Mouse (Mus musculus): ENCODE data around the gene Pde4dip. TPM values are rescaled to one million over a fixed set of nuclear protein-coding genes. Genes with fewer than 3 reads are reported as not detected.

Pde4dip gene
- polyA plus RNA-seq, 1 experiment from 2014 or later: 33.2 TPM

DNA sequence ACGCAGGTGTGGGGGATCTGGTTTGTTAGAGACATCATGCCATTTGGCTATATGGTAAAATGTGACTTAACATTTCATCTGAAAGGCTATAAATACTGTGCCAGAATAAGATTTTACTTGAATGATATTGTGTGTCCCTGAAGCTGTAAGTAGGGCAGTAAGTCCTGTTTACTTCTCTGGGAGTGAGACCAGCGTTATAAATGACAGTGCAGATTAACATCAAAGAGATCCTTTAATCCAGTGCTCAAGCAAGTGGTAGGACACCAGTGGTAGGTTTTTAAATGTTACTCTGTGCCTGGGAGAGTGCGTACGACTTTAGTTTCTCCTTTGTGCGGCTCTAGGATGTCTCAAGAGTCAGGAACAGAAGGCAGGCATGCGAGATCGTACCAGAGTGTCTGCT, 22.6 kb upstream of the Pde4dip start:
- Histone ChIP-seq H3K9me3 (ENCODE audit: control insufficient read depth, low read length) (no peaks in the 10 kb centered on the region), H3K27me3 (replicated peaks; ENCODE audit: control insufficient read depth, insufficient read depth, low read length) (no peaks in the 10 kb centered on the region), H3K4me3 (ENCODE audit: low read depth, low read length) (no peak overlapping the region), H3K9ac (ENCODE audit: low read length) (no peak overlapping the region), H3K36me3 (ENCODE audit: control insufficient read depth, insufficient read depth, low read length) (peaks cover 52% of the 10 kb centered on the region), H3K4me1 (replicated peaks; ENCODE audit: control insufficient read depth, insufficient read depth, low read length) (no peaks in the 10 kb centered on the region), H3K4me2 (ENCODE audit: low read length) (no peak overlapping the region), H3K27ac (ENCODE audit: low read depth) (no peak overlapping the region)
- 76% methylated on average over 7 of the region's 7 CpGs for WGBS
- no peak for DNase-seq (ENCODE audit: low spot score)
- no peak for ATAC-seq (replicated peaks; ENCODE audit: low FRiP score, low TSS enrichment, low read depth)

DNA sequence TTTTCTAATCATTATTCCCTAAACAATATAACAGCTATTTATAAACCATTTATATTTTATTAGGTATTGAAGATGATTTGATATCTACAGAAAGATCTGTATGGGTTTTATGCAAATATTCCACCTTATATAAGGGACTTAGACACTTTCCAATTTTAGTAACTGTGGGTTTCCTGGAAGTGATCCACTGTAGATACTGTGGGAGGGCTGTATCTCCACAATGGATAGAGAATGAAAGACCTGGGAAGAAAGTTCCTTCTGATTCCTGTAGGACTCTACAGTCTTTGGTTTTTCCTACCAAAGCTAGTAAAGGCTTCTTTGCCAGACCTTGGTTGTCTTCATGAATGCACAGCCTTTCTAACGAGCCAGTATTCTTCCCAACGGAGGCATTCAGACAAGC, 21.2 kb upstream of the Pde4dip start:
- 87% methylated on average over 2 of the region's 2 CpGs for WGBS

DNA sequence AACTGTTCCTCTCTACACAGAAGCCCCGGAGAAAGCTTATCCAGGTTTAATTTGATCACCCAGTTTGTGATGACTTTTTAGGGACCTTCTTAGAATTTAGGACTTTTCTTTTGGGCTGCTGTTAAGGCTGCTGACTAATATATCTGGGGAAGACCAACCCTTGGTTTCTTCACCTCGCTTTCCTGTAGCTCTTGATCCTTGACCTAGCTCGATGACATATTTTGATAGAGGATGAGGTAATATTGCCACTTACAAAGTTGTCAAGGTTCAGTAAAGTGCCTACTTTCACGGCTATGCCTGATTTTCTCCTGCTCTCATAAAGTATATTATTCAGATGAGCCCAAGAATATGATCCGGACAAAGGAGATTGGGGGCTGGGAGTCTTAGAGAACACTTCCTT, 13.1 kb upstream of the Pde4dip start:
- DNase-seq (ENCODE audit: low spot score): no peak
- WGBS: 16% methylated on average over 5 of the region's 5 CpGs
- Histone ChIP-seq H3K27ac (ENCODE audit: low read depth) (0 out of 2 replicates have a peak overlapping the region, but pooled peaks have one; percentile 5), H3K9me3 (ENCODE audit: control insufficient read depth, low read length) (no peaks in the 10 kb centered on the region), H3K4me2 (ENCODE audit: low read length) (peak overlapping the region; percentile 71), H3K4me1 (replicated peaks; ENCODE audit: control insufficient read depth, insufficient read depth, low read length) (peaks cover 16% of the 10 kb centered on the region), H3K36me3 (ENCODE audit: control insufficient read depth, insufficient read depth, low read length) (no peaks in the 10 kb centered on the region), H3K4me3 (ENCODE audit: low read depth, low read length) (peak overlapping the region; percentile 97), H3K9ac (ENCODE audit: low read length) (peak overlapping the region; percentile 77), H3K27me3 (replicated peaks; ENCODE audit: control insufficient read depth, insufficient read depth, low read length) (no peaks in the 10 kb centered on the region)
- ATAC-seq (replicated peaks; ENCODE audit: low FRiP score, low TSS enrichment, low read depth): no peak

More for the DNA sequence above, 21.2 kb upstream of the Pde4dip start:
- H3K4me1 ChIP-seq (replicated peaks; ENCODE audit: control insufficient read depth, insufficient read depth, low read length): no peaks in the 10 kb centered on the region
- H3K27ac ChIP-seq (ENCODE audit: low read depth): no peak overlapping the region
- H3K27me3 ChIP-seq (replicated peaks; ENCODE audit: control insufficient read depth, insufficient read depth, low read length): no peaks in the 10 kb centered on the region
- H3K4me2 ChIP-seq (ENCODE audit: low read length): no peak overlapping the region
- no peaks in the 10 kb centered on the region for H3K9me3 ChIP-seq (ENCODE audit: control insufficient read depth, low read length)
- no peak overlapping the region for H3K9ac ChIP-seq (ENCODE audit: low read length)
- no peak overlapping the region for H3K4me3 ChIP-seq (ENCODE audit: low read depth, low read length)
- DNase-seq (ENCODE audit: low spot score) (no peak), ATAC-seq (replicated peaks; ENCODE audit: low FRiP score, low TSS enrichment, low read depth) (no peak)
- peaks cover 39% of the 10 kb centered on the region for H3K36me3 ChIP-seq (ENCODE audit: control insufficient read depth, insufficient read depth, low read length)

DNA sequence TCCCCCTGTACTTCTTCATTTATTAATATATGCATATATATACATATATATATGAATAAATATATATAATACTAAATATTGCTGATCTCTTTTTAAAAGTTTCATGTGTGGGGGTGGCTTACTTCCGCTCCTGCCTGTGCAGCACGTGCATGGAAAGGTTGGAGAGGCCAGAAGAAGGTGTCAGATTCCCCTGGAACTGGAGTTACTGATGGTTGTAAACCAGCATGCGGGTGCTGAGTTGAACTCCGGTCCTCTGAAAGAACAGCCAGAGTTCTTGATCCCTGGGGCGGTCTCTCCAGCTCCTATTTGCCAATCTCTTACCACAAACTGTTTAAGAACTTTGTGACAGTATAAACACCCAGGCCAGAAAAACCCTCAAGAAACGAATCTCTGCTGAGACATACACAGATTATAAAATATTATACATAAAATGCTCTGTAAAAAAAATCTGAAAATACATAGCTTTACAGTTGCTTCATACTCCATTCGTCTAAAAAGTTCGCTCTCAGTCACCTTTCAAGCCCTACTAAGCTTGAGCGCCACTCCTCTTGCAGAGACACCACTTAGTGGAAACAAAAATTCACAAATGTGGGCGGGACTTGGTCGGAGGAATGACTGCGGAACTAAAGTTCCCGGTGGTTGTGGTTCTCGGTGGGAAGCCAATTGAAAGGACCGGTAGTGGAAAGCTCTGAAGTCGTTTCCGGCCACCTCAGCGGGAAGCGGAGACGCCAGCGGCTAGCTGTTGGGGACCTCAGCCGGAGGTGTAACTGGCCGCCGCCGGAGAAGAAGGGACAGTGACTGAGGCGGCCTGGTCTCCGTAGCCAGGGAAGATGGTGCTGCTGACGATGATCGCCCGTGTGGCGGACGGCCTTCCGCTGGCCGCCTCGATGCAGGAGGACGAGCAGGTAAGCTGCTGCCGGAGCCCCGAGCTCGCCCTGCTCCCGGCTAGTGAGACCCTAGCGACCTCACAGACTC, 12.3 kb upstream of the Pde4dip start, which contains the start of gene Sec22b:
TSS of gene Sec22b (plus strand) at position 675 of the 975 bp plus-strand sequence.
- 2% methylated on average over 41 of the region's 41 CpGs for WGBS
- ATAC-seq (replicated peaks; ENCODE audit: low FRiP score, low TSS enrichment, low read depth) (peak; percentile 86), DNase-seq (ENCODE audit: low spot score) (peak; percentile 94)
- H3K27ac ChIP-seq (ENCODE audit: low read depth): 0 out of 2 replicates have a peak within 1 kb of the TSS, but pooled peaks have one; percentile 5
- no peaks in the 10 kb centered on the region for H3K36me3 ChIP-seq (ENCODE audit: control insufficient read depth, insufficient read depth, low read length)
- H3K4me3 ChIP-seq (ENCODE audit: low read depth, low read length): peak within 1 kb of the TSS; percentile 97
- H3K4me1 ChIP-seq (replicated peaks; ENCODE audit: control insufficient read depth, insufficient read depth, low read length): peaks cover 16% of the 10 kb centered on the region
- H3K4me2 ChIP-seq (ENCODE audit: low read length): peak within 1 kb of the TSS; percentile 71
- H3K27me3 ChIP-seq (replicated peaks; ENCODE audit: control insufficient read depth, insufficient read depth, low read length): no peaks in the 10 kb centered on the region
- H3K9me3 ChIP-seq (ENCODE audit: control insufficient read depth, low read length): no peaks in the 10 kb centered on the region
- peak within 1 kb of the TSS; percentile 77 for H3K9ac ChIP-seq (ENCODE audit: low read length)

DNA sequence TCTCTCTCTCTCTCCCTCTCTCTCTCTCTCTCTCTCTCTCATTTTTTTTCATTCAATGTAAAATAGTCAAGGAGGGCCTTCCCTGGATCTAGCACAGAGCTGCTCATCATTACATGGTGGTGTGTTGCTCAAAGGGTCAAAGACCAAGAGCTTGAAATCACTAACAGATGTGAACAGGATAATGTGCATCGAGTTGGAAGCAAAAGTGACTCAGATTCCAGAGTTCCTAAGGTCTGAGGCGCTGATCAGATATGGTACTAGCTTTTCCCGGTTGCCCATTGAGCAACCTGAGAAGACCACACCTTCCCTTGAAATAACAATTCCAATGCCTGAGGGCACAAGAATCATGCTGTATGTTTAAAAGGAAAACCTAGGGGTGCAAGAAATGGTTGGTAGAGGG, 9.9 kb upstream of the Pde4dip start:
- DNase-seq (ENCODE audit: low spot score) (no peak), ATAC-seq (replicated peaks; ENCODE audit: low FRiP score, low TSS enrichment, low read depth) (no peak)
- Histone ChIP-seq H3K27ac (ENCODE audit: low read depth) (no peak overlapping the region), H3K4me3 (ENCODE audit: low read depth, low read length) (no peak overlapping the region), H3K4me1 (replicated peaks; ENCODE audit: control insufficient read depth, insufficient read depth, low read length) (peaks cover 15% of the 10 kb centered on the region), H3K4me2 (ENCODE audit: low read length) (no peak overlapping the region), H3K9ac (ENCODE audit: low read length) (no peak overlapping the region), H3K9me3 (ENCODE audit: control insufficient read depth, low read length) (0 out of 2 replicates have a peak, but pooled peaks cover 3% of the 10 kb centered on the region), H3K27me3 (replicated peaks; ENCODE audit: control insufficient read depth, insufficient read depth, low read length) (no peaks in the 10 kb centered on the region), H3K36me3 (ENCODE audit: control insufficient read depth, insufficient read depth, low read length) (no peaks in the 10 kb centered on the region)
- 68% methylated on average over 3 of the region's 3 CpGs for WGBS

DNA sequence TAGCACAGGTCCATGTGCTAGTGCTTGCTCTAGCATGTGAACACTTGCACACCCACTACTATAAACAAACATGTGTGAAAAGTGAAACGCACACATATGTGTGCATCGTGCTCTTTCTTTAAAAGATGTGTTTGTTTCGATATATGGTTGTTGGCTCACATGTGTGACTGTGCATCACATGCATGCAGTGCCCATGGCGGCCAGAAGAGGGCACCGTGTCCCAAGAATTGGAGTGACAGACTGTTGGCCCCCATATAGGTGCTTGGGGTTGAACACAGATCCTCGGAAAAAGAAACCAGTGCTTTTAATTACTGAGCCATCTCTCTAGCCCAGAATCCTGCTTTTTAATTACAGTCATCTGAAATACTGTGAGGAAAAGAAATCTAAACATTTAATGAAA, 6.2 kb upstream of the Pde4dip start:
- Histone ChIP-seq H3K4me3 (ENCODE audit: low read depth, low read length) (no peak overlapping the region), H3K36me3 (ENCODE audit: control insufficient read depth, insufficient read depth, low read length) (no peaks in the 10 kb centered on the region), H3K4me1 (replicated peaks; ENCODE audit: control insufficient read depth, insufficient read depth, low read length) (no peaks in the 10 kb centered on the region), H3K27me3 (replicated peaks; ENCODE audit: control insufficient read depth, insufficient read depth, low read length) (peaks cover 14% of the 10 kb centered on the region), H3K9ac (ENCODE audit: low read length) (no peak overlapping the region), H3K9me3 (ENCODE audit: control insufficient read depth, low read length) (0 out of 2 replicates have a peak, but pooled peaks cover 3% of the 10 kb centered on the region), H3K27ac (ENCODE audit: low read depth) (no peak overlapping the region), H3K4me2 (ENCODE audit: low read length) (no peak overlapping the region)
- ATAC-seq (replicated peaks; ENCODE audit: low FRiP score, low TSS enrichment, low read depth): no peak
- WGBS: 46% methylated on average over 6 of the region's 6 CpGs
- DNase-seq (ENCODE audit: low spot score): peak; percentile 59

DNA sequence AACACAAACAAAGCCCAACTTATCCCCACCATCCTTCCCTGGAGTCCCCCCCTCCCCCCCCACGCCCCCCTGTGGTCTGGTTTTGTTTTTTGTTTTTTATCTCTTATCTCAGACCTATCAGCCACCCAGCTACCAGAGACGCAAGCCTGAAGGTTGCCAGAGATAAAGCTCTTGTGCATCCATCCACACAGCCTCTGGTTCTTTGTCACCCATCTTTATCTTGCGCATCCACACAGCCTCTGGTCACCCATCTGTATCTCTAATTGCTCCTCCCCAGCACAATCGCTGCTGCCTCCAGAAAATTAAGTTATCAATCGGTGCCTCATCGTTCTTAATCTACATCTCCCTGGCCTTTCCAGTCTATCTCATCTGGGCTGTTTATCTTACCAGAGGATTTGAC, 1.7 kb upstream of the Pde4dip start:
- H3K27ac ChIP-seq (ENCODE audit: low read depth): no peak overlapping the region
- no peak for ATAC-seq (replicated peaks; ENCODE audit: low FRiP score, low TSS enrichment, low read depth)
- 0 out of 2 replicates have a peak, but pooled peaks cover 3% of the 10 kb centered on the region for H3K9me3 ChIP-seq (ENCODE audit: control insufficient read depth, low read length)
- no peak overlapping the region for H3K9ac ChIP-seq (ENCODE audit: low read length)
- peaks cover 36% of the 10 kb centered on the region for H3K27me3 ChIP-seq (replicated peaks; ENCODE audit: control insufficient read depth, insufficient read depth, low read length)
- H3K4me1 ChIP-seq (replicated peaks; ENCODE audit: control insufficient read depth, insufficient read depth, low read length): no peaks in the 10 kb centered on the region
- no peaks in the 10 kb centered on the region for H3K36me3 ChIP-seq (ENCODE audit: control insufficient read depth, insufficient read depth, low read length)
- H3K4me3 ChIP-seq (ENCODE audit: low read depth, low read length): no peak overlapping the region
- DNase-seq (ENCODE audit: low spot score): no peak
- no peak overlapping the region for H3K4me2 ChIP-seq (ENCODE audit: low read length)
- WGBS: 61% methylated on average over 6 of the region's 6 CpGs

DNA sequence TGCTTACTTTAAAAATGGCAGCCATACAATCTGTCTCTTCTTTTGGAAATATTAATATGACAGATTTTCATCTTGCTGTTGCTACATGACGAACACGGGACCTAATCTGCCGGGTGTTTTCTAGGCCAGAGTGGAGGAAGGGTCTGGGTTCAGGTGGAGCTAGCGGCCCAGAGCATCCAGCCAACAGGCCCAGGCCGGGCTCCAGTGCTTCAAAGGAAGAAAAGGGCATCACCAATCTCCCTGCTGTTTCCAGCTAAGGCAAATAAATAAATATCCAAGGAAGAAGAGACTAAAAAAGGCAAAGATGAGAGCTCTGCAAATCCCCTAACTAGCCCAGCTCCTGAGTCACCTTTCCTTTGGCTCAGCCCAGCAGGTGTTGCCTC, 731 bp downstream of the Pde4dip start:
- no peak overlapping the region for H3K4me3 ChIP-seq (ENCODE audit: low read depth, low read length)
- H3K9me3 ChIP-seq (ENCODE audit: control insufficient read depth, low read length): no peaks in the 10 kb centered on the region
- H3K4me1 ChIP-seq (replicated peaks; ENCODE audit: control insufficient read depth, insufficient read depth, low read length): no peaks in the 10 kb centered on the region
- H3K9ac ChIP-seq (ENCODE audit: low read length): no peak overlapping the region
- peak overlapping the region; percentile 59; the same call in 1 of the 2 replicates for H3K4me2 ChIP-seq (ENCODE audit: low read length)
- H3K27me3 ChIP-seq (replicated peaks; ENCODE audit: control insufficient read depth, insufficient read depth, low read length): peaks cover 36% of the 10 kb centered on the region
- H3K27ac ChIP-seq (ENCODE audit: low read depth): no peak overlapping the region
- ATAC-seq (replicated peaks; ENCODE audit: low FRiP score, low TSS enrichment, low read depth) (no peak), DNase-seq (ENCODE audit: low spot score) (no peak)
- WGBS: 79% methylated on average over 5 of the region's 5 CpGs
- no peaks in the 10 kb centered on the region for H3K36me3 ChIP-seq (ENCODE audit: control insufficient read depth, insufficient read depth, low read length)
